Comparison of ENCODE assay signal across 22 mouse cellular contexts in genomic region chr14:102896527-102896926, GRCm38 (mm10).
"Had no signal": no experiment of that assay in that cellular context is flagged by ENCODE, and none has a peak within 500 bp of the region (broad histone marks: within the 10 kb centered on the region; RNA-seq: fewer than 3 reads in every experiment).

No protein-coding gene starts in this region.

- H3K4me3 ChIP-seq: hindbrain, embryonic 13.5 days; intestine, embryonic 15.5 days; layer of hippocampus, adult 2 months; left cerebral cortex, adult 2 months; limb, embryonic 13.5 days; limb, embryonic 15.5 days; liver, embryonic 12.5 days had no signal

- H3K9me3 ChIP-seq: hindbrain, embryonic 13.5 days; intestine, embryonic 15.5 days; limb, embryonic 13.5 days; limb, embryonic 15.5 days; liver, embryonic 12.5 days had no signal

- H3K27me3 ChIP-seq: hindbrain, embryonic 13.5 days; intestine, embryonic 15.5 days; limb, embryonic 13.5 days; limb, embryonic 15.5 days; liver, embryonic 12.5 days had no signal

- ATAC-seq: hindbrain, embryonic 16.5 days; inflammation-experienced regulatory T-cells, adult 6 months; intestine, embryonic 15.5 days; intestine, postnatal 0 days; liver, embryonic 12.5 days had no signal

- H3K36me3 ChIP-seq: hindbrain, embryonic 13.5 days; intestine, embryonic 15.5 days; limb, embryonic 13.5 days; limb, embryonic 15.5 days; liver, embryonic 12.5 days had no signal

- H3K4me2 ChIP-seq: heart, embryonic 11.5 days; hindbrain, embryonic 13.5 days; intestine, embryonic 15.5 days; limb, embryonic 13.5 days; limb, embryonic 15.5 days; liver, embryonic 12.5 days had no signal

- DNase-seq: gastrocnemius, postnatal 14 days; gastrocnemius, postnatal 36 days; heart, adult 18-20 months; heart, postnatal 10 days; kidney, adult 18-20 months; kidney, adult 9 months; kidney, postnatal 14 days; kidney, postnatal 4 days; lung, adult 18-20 months had no signal

- H3K9ac ChIP-seq: hindbrain, embryonic 13.5 days; intestine, embryonic 15.5 days; limb, embryonic 13.5 days; limb, embryonic 15.5 days; liver, embryonic 12.5 days; liver, embryonic 14.5 days had no signal

- H3K4me1 ChIP-seq: hindbrain, embryonic 13.5 days; intestine, embryonic 15.5 days; limb, embryonic 13.5 days; limb, embryonic 15.5 days; liver, embryonic 12.5 days had no signal

- H3K27ac ChIP-seq: hindbrain, embryonic 13.5 days; intestine, embryonic 15.5 days; kidney, postnatal 0 days; layer of hippocampus, adult 2 months; left cerebral cortex, adult 2 months; limb, embryonic 13.5 days; limb, embryonic 15.5 days; liver, embryonic 12.5 days; liver, embryonic 14.5 days had no signal
